Mouse (Mus musculus): Measurements from ENCODE around the gene Hecw2.

Gene Hecw2

GRCm38 (mm10) chr1:54194954-54195305 is at the start of gene Hecw2:
Gene Hecw2, minus strand, starts transcription at chr1:54195168.
- no peak for DNase-seq (ENCODE audit: low read depth, low spot score)

GRCm38 (mm10) chr1:54242722-54243121 is 47.8 kb upstream of the Hecw2 start:
- DNase-seq (ENCODE audit: low read depth, low spot score), result no peak

GRCm38 (mm10) chr1:54220273-54220672 is 25.3 kb upstream of the Hecw2 start:
- no peak for DNase-seq (ENCODE audit: low read depth, low spot score)

GRCm38 (mm10) chr1:54194183-54194953 is 600 bp downstream of the Hecw2 start:
- no peak for DNase-seq (ENCODE audit: low read depth, low spot score)

- DNase-seq (ENCODE audit: low read depth, low spot score), result no peak
Measured at GRCm38 (mm10) chr1:54193191-54193770, 1.7 kb downstream of the Hecw2 start.

- no peak for DNase-seq (ENCODE audit: low read depth, low spot score)
Measured at GRCm38 (mm10) chr1:54187579-54187978, 7.4 kb downstream of the Hecw2 start.

GRCm38 (mm10) chr1:54186347-54186746 is 8.6 kb downstream of the Hecw2 start:
- DNase-seq (ENCODE audit: low read depth, low spot score), result no peak

GRCm38 (mm10) chr1:54180663-54181062 is 14.3 kb downstream of the Hecw2 start:
- no peak for DNase-seq (ENCODE audit: low read depth, low spot score)

GRCm38 (mm10) chr1:54179179-54179578 is 15.8 kb downstream of the Hecw2 start:
- no peak for DNase-seq (ENCODE audit: low read depth, low spot score)

GRCm38 (mm10) chr1:54176592-54176991 is 18.4 kb downstream of the Hecw2 start:
- DNase-seq (ENCODE audit: low read depth, low spot score), result no peak

- DNase-seq (ENCODE audit: low read depth, low spot score), result no peak
Measured at GRCm38 (mm10) chr1:54168014-54168413, 27.0 kb downstream of the Hecw2 start.

GRCm38 (mm10) chr1:54159531-54159930 is 35.4 kb downstream of the Hecw2 start:
- DNase-seq (ENCODE audit: low read depth, low spot score), result no peak

- no peak for DNase-seq (ENCODE audit: low read depth, low spot score)
Measured at GRCm38 (mm10) chr1:54153216-54153786, 41.7 kb downstream of the Hecw2 start.

GRCm38 (mm10) chr1:54145106-54145505 is 49.9 kb downstream of the Hecw2 start:
- DNase-seq (ENCODE audit: low read depth, low spot score), result no peak

GRCm38 (mm10) chr1:54133802-54134436 is 61.0 kb downstream of the Hecw2 start:
- DNase-seq (ENCODE audit: low read depth, low spot score), result no peak

GRCm38 (mm10) chr1:54128714-54129431 is 66.1 kb downstream of the Hecw2 start:
- DNase-seq (ENCODE audit: low read depth, low spot score), result no peak

GRCm38 (mm10) chr1:54126991-54127742 is 67.8 kb downstream of the Hecw2 start:
- DNase-seq (ENCODE audit: low read depth, low spot score), result no peak

- DNase-seq (ENCODE audit: low read depth, low spot score), result no peak
Measured at GRCm38 (mm10) chr1:54122551-54122950, 72.4 kb downstream of the Hecw2 start.

- no peak for DNase-seq (ENCODE audit: low read depth, low spot score)
Measured at GRCm38 (mm10) chr1:54121071-54121730, 73.8 kb downstream of the Hecw2 start.

- DNase-seq (ENCODE audit: low read depth, low spot score), result no peak
Measured at GRCm38 (mm10) chr1:54119638-54120320, 75.2 kb downstream of the Hecw2 start.

Data from c-Kit-negative CD71-positive TER-119-positive erythroid progenitor cells, embryonic 14.5 days (primary cell).